Mouse (Mus musculus) embryonic facial prominence, embryonic 12.5 days (tissue): ENCODE results near the gene Cavin3. TPM values are rescaled to one million over a fixed set of nuclear protein-coding genes. Genes with fewer than 3 reads are reported as not detected.

Source experiments
- ATAC-seq: fragments of 200-750 bp; cut with Nextera tagmentation; 2 replicates; pipeline ENCODE4 v1.8.0; 2017; ENCODE audit not compliant: insufficient number of reproducible peaks, insufficient read depth, low FRiP score, low TSS enrichment
- H3K27ac ChIP-seq: fragments of 300-500 bp; sonication (generic); 2 replicates; pipeline ENCODE4 v1.5.1; 2016; ENCODE audit warnings: mild to moderate bottlenecking
- H3K27me3 ChIP-seq: fragments of 300-500 bp; sonication (generic); 2 replicates; pipeline ENCODE4 v1.6.1; 2016; ENCODE audit warnings: mild to moderate bottlenecking, moderate library complexity
- H3K36me3 ChIP-seq: fragments of 300-500 bp; sonication (generic); 2 replicates; pipeline ENCODE4 v1.6.1; 2016; ENCODE audit warnings: mild to moderate bottlenecking
- H3K4me1 ChIP-seq: fragments of 300-500 bp; sonication (generic); 2 replicates; pipeline ENCODE4 v1.6.1; 2016
- H3K4me2 ChIP-seq: fragments of 300-500 bp; sonication (generic); replicated peaks from 2 replicates; pipeline ENCODE4 v1.6.1; 2016; ENCODE audit warnings: mild to moderate bottlenecking, moderate library complexity
- H3K4me3 ChIP-seq: fragments of 300-500 bp; sonication (generic); 2 replicates; pipeline ENCODE4 v1.5.1; 2016; ENCODE audit warnings: mild to moderate bottlenecking
- H3K9ac ChIP-seq: fragments of 300-500 bp; sonication (generic); 2 replicates; pipeline ENCODE4 v1.6.1; 2016; ENCODE audit warnings: mild to moderate bottlenecking, moderate library complexity
- H3K9me3 ChIP-seq: fragments of 300-500 bp; sonication (generic); 2 replicates; pipeline ENCODE4 v1.6.1; 2016; ENCODE audit warnings: mild to moderate bottlenecking, moderate library complexity
- WGBS: fragments of 180-500 bp; shearing (Covaris S2); methylation state at CpG from one replicate; pipeline ENCODE4 v1.1.7; 2016; 5-methylcytosine and 5-hydroxymethylcytosine counted together
- polyA plus RNA-seq: library from polyadenylated mRNA; unstranded; fragments of >200 nt; fragmentation: Nextera tagmentation; extraction: Ambion mirVana; gene quantifications from 2 replicates; pipeline ENCODE4 v1.2.1, GENCODE M21; 2016

Cavin3 gene
- 36.7 and 40.0 TPM in 2 replicates for polyA plus RNA-seq

DNA sequence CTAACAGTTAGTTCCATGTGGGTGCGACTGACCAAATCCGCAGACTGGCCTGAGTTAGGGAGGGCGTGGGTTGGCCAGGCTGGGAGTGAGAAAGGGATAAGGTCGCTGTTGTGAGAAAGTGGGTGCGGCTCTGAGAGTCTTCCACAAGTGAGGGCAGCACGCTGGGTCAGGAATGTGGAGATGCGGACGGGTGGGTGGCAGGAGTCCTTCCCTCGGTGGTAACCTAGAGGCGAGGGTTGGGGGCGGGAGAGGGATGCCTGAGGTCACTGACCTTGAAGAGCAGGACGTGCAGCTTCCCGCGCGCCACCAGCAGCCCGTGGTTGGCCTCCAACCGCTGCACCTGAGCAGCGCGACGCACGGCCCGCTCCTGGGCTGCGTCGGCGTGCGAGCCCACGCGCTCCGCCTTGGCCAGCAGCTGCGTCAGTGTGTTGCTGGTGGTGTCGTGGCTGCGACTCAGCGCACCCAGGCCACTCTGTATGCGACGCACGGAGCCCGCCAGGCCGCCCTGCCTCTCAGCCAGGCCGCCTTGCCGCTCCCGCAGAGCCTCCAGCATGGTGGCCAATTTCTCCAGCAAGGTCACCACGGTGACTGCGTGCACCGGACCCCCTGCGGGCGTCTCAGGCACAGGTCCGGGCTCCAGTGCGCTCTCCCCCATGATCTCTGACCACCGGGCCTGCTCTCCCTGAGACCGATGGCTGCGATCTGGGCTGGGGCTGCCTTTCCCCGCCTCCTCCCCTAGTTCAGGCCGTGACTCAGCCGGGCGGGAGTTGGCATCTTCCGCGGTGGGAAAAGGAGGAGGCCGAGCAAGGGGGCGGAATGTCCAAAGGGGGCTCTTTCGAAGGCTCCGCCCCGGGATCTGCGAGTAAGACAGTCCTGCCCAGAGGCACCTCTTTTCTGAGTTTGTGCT is at the start of gene Cavin3:
Cavin3 (minus strand) TSS at position 796 of the 907 bp plus-strand sequence.
- no peaks in the 10 kb centered on the region for H3K36me3 ChIP-seq
- peak within 1 kb of the TSS; percentile 69 for H3K9ac ChIP-seq
- peaks cover 10% of the 10 kb centered on the region; the same call in 1 of the 2 replicates for H3K4me1 ChIP-seq
- peaks cover 12% of the 10 kb centered on the region for H3K27me3 ChIP-seq
- 4% methylated on average over 61 of the region's 63 CpGs for WGBS
- peak; percentile 79 for ATAC-seq
- peak within 1 kb of the TSS; percentile 68 for H3K4me2 ChIP-seq
- peak within 1 kb of the TSS; percentile 42 for H3K4me3 ChIP-seq
- H3K27ac ChIP-seq = peak within 1 kb of the TSS; percentile 74
- no peaks in the 10 kb centered on the region for H3K9me3 ChIP-seq

GRCm38 (mm10) chr7:105528094-105528493 is 46.0 kb upstream of the Cavin3 start:
- 79% methylated on average over 4 of the region's 4 CpGs for WGBS
- Histone ChIP-seq H3K9ac (no peak overlapping the region), H3K36me3 (no peaks in the 10 kb centered on the region), H3K4me2 (no peak overlapping the region), H3K27ac (no peak overlapping the region), H3K4me3 (no peak overlapping the region), H3K4me1 (no peaks in the 10 kb centered on the region), H3K9me3 (no peaks in the 10 kb centered on the region), H3K27me3 (no peaks in the 10 kb centered on the region)
- ATAC-seq = no peak

DNA sequence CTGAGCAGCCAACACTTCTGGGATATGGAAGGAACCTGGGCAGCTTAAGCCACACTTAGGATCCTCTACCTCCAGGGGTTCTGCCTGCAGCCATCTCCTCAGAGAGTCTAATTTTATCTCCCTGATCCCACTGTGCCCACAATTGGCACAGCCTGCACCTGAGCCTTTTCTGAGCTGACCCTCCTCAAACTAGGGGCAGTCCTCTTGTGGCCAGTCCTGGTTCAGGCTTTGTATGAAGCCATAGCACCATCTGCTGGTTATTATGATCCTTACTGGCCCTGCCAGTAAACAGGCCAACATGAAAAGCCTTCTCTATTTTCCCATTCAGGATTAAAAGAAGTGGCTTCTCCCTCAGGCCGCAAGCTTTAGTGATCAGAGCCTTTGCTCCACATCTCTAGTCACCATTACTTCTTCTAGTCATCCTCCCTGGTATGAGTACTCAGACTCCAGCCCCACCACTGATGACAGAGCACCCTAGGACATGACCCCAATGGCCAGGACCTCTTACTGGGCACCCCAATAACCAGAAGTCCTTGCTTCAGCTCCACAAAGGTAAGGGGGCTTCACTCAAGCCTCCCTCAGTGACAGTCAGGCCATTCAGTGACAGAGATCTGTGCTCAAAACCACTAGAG is 45.3 kb upstream of the Cavin3 start:
- Histone ChIP-seq H3K36me3 (no peaks in the 10 kb centered on the region), H3K4me3 (no peak overlapping the region), H3K27ac (no peak overlapping the region), H3K4me2 (no peak overlapping the region), H3K9ac (no peak overlapping the region), H3K27me3 (no peaks in the 10 kb centered on the region), H3K9me3 (no peaks in the 10 kb centered on the region), H3K4me1 (no peaks in the 10 kb centered on the region)
- 0 out of 2 replicates have a peak, but pooled peaks have one; percentile 56 for ATAC-seq
- 56% methylated on average over 1 of the region's 1 CpGs for WGBS

DNA sequence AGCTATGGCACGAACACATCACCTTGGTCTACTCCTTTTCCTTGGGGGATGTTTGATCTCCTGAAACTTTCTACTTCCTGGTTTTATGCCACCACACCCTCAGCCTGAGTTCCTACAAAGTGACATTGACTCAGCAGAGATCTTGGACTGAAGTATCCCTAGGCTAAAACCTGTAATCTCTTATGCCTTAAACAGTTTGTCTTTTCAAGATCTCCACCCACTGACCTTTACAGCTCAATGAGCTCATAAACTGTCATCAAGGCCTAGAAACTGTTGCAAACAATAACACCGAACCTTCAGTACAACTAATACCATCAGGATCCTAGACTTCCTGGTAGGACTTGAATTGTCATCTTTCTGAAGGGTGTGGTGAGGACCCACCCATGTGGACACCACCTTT is 42.1 kb upstream of the Cavin3 start:
- H3K27ac ChIP-seq = no peak overlapping the region
- H3K4me3 ChIP-seq = no peak overlapping the region
- H3K4me2 ChIP-seq = no peak overlapping the region
- no peaks in the 10 kb centered on the region for H3K9me3 ChIP-seq
- no peaks in the 10 kb centered on the region for H3K4me1 ChIP-seq
- H3K9ac ChIP-seq = no peak overlapping the region
- no peak for ATAC-seq
- WGBS = 84% methylated on average over 2 of the region's 2 CpGs
- no peaks in the 10 kb centered on the region for H3K36me3 ChIP-seq
- H3K27me3 ChIP-seq = no peaks in the 10 kb centered on the region

DNA sequence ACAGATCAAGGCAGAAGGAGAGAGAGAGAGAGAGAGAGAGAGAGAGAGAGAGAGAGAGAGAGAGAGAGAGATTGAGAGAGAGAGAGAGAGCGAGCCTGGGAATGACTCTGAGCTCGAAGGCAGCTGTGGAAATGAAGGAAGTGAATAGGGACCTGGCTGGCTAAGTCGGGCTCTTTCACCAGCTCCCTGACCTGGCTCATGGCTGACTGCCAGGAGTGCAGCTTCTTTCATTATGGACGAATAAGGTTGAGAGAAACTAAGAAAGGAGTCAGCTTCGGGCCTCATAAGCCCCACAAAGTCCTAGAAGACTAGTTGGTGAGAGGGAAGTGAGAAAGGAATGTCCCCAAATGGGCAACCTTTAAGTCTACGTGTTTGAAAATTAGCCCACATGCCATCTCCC is 38.1 kb upstream of the Cavin3 start:
- Histone ChIP-seq H3K9ac (no peak overlapping the region), H3K27me3 (no peaks in the 10 kb centered on the region), H3K9me3 (no peaks in the 10 kb centered on the region), H3K4me2 (no peak overlapping the region), H3K36me3 (no peaks in the 10 kb centered on the region), H3K27ac (no peak overlapping the region), H3K4me1 (no peaks in the 10 kb centered on the region), H3K4me3 (no peak overlapping the region)
- ATAC-seq = no peak
- WGBS = 15% methylated on average over 6 of the region's 6 CpGs

DNA sequence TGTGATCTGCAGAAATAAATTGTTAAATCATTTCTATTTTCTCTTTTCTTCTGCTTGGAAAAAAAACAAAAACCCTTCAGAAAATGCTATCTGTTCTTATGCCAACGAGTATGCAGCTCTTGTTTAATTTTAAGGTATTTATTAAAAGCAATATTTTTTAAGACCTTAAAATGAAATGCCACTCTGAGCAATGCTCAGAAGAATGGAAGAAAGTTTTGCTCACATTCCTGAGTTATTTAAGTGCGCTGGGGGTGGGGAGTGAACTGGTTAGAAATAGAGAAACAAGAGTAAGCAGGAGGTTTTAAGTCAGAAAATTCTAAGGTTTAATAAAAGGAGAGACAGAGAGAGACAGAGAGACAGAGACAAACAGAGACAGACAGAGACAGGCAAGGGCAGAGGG is 37.7 kb upstream of the Cavin3 start:
- no peak overlapping the region for H3K9ac ChIP-seq
- H3K27me3 ChIP-seq = no peaks in the 10 kb centered on the region
- no peak overlapping the region for H3K27ac ChIP-seq
- H3K9me3 ChIP-seq = no peaks in the 10 kb centered on the region
- ATAC-seq = no peak
- 71% methylated on average over 2 of the region's 2 CpGs for WGBS
- no peaks in the 10 kb centered on the region for H3K4me1 ChIP-seq
- H3K4me2 ChIP-seq = no peak overlapping the region
- H3K36me3 ChIP-seq = no peaks in the 10 kb centered on the region
- H3K4me3 ChIP-seq = no peak overlapping the region

DNA sequence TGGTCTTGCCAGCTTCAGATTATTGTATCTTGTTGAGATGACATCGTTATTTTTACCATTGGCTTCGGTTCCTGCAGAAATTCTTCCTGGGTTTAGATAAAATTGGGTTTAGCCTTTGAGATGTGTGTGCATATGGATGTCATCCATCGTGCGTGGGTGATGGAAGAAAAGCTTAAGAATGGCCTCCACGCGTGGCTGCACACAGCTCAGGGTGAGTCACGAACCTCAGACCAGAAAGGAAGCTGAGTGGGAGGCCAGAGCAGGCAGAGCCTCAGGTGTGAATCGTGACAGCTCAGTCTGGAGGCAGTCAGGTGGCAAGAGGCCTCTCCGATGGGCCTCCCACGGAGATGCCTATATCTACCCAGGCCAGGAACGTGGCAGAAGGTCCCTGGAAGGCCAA is 37.2 kb upstream of the Cavin3 start:
- Histone ChIP-seq H3K27ac (no peak overlapping the region), H3K9ac (no peak overlapping the region), H3K4me3 (no peak overlapping the region), H3K36me3 (no peaks in the 10 kb centered on the region), H3K27me3 (no peaks in the 10 kb centered on the region), H3K9me3 (no peaks in the 10 kb centered on the region), H3K4me1 (no peaks in the 10 kb centered on the region), H3K4me2 (no peak overlapping the region)
- WGBS = 75% methylated on average over 11 of the region's 11 CpGs
- ATAC-seq = no peak

DNA sequence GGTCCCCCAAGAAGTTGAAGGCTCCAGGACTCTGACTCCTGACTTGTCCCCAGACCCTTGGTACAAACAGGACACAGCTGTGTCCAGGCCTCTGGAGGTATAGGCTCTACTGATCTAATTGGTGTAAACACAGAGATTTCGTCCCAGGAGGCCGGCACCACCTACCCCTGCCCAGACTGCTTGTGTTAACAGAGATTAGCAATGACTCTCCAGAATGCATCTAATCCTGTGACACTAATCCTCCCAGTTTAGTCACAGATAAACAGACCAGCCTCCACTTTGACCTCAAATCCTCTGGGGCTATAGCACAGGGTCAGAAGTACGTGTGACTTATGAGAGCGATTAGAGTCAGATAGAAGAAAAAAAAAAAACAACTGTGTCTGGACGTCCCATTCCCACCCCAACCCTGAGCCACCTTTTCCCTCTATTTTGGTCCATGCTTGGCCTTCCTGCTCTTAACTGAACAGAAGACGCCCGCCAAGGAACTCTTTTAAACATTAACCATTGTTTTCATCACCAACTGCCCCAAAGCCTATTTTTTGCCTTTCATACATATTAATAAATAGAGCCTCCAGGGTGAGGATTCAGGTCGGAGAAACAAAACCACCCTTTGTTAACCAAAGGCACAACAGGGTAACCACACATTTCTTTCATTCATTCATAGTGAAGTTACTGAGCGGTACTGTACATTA is 34.7 kb upstream of the Cavin3 start:
- WGBS = 30% methylated on average over 9 of the region's 9 CpGs
- no peak overlapping the region for H3K4me2 ChIP-seq
- H3K27ac ChIP-seq = no peak overlapping the region
- H3K27me3 ChIP-seq = no peaks in the 10 kb centered on the region
- no peaks in the 10 kb centered on the region for H3K36me3 ChIP-seq
- no peaks in the 10 kb centered on the region for H3K4me1 ChIP-seq
- H3K4me3 ChIP-seq = no peak overlapping the region
- no peak overlapping the region for H3K9ac ChIP-seq
- no peaks in the 10 kb centered on the region for H3K9me3 ChIP-seq
- no peak for ATAC-seq

DNA sequence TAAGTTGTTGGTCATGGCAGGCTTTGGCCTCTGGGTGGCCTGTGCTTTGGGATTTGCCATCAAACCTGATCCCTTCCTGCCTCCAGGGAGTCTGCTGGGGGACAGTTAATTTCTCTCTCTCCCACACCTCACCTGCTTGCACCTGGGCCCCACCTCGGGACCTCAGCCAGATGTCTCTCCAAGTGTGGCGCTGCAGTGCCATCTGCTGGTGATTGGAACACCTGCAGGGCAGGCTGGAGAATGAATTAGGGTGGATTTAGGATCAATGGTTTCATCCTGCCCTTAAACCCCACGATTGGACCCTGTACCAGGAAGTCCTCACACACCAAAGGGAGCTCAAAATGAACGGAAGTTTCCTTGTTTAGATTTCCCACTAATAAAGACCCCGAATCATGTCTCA is 33.1 kb upstream of the Cavin3 start:
- H3K4me3 ChIP-seq = no peak overlapping the region
- H3K9me3 ChIP-seq = no peaks in the 10 kb centered on the region
- H3K4me2 ChIP-seq = no peak overlapping the region
- no peak overlapping the region for H3K9ac ChIP-seq
- ATAC-seq = no peak
- H3K4me1 ChIP-seq = no peaks in the 10 kb centered on the region
- no peak overlapping the region for H3K27ac ChIP-seq
- H3K36me3 ChIP-seq = no peaks in the 10 kb centered on the region
- H3K27me3 ChIP-seq = no peaks in the 10 kb centered on the region
- WGBS = 12% methylated on average over 5 of the region's 5 CpGs

GRCm38 (mm10) chr7:105514561-105514960 is 32.5 kb upstream of the Cavin3 start:
- no peaks in the 10 kb centered on the region for H3K9me3 ChIP-seq
- H3K9ac ChIP-seq = no peak overlapping the region
- no peak overlapping the region for H3K27ac ChIP-seq
- H3K4me3 ChIP-seq = no peak overlapping the region
- H3K36me3 ChIP-seq = no peaks in the 10 kb centered on the region
- no peaks in the 10 kb centered on the region for H3K27me3 ChIP-seq
- no peaks in the 10 kb centered on the region for H3K4me1 ChIP-seq
- no peak overlapping the region for H3K4me2 ChIP-seq
- ATAC-seq = no peak
- 76% methylated on average over 5 of the region's 5 CpGs for WGBS

DNA sequence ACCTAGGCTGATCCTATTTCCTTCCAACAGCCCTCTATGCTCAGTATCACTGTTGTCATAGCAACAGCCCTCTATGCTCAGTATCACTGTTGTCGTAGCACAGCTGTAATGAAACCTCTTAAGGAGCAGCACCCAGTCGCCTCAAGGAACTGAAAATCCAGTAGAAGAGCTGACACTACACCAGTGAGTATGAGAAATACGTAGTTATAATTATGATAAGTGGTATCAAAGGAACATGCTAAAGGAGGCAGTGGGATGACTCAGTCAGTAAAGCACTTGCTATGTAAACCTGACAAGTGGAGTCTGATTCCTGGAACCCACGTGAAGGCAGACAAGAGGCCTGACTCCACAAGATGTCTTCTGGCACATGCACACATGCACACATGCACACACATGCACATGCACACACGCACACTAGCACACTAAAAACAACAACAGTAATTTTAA is 31.8 kb upstream of the Cavin3 start:
- Histone ChIP-seq H3K9ac (no peak overlapping the region), H3K9me3 (no peaks in the 10 kb centered on the region), H3K27ac (no peak overlapping the region), H3K27me3 (no peaks in the 10 kb centered on the region), H3K4me3 (no peak overlapping the region), H3K36me3 (no peaks in the 10 kb centered on the region), H3K4me1 (no peaks in the 10 kb centered on the region), H3K4me2 (no peak overlapping the region)
- 53% methylated on average over 5 of the region's 5 CpGs for WGBS
- ATAC-seq = no peak
